Mouse (Mus musculus) embryo, embryonic 10.5 days (tissue): ENCODE measurements around the gene Maats1.

Experiments
- DNase-seq: peaks from one replicate; pipeline ENCODE4 v3.0.0-alpha.2; 2015; ENCODE audit warnings: low spot score

Gene Maats1

DNA sequence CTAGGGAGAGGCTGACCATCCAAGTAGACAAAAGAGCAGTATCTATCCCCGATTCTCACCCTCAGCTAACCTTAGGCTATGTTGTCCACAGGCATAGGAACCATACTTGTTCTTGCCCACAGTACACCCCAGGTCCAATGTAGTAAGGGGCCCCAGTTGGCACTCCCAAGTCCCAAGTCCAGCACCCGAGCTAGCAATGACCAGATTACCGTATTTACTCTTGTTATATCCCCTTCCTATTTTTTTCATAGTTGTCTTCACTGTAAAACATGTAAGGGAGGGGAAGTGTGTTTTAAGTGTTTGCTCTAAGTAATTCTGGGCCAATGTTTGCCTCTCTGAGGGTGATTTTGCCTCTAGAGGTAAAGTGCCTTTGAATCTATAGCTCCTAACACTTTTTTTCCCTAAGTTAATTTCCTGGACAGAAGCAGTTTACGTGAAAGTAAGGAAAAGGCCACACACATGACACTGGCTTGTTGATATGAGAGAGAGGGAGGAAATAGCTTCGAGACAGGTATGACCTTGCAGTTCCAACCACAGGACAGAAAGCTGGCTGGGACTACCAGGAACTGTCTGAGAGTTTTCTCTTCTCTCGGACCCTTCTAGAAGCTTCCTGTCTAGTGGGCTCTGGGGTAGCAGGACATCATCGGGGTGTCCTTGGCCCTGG, 47.1 kb downstream of the Maats1 start, which contains the start of gene Nr1i2:
Gene Nr1i2 (minus strand): TSS at position 140 of the 664 bp plus-strand sequence.
- no peak for DNase-seq

DNA sequence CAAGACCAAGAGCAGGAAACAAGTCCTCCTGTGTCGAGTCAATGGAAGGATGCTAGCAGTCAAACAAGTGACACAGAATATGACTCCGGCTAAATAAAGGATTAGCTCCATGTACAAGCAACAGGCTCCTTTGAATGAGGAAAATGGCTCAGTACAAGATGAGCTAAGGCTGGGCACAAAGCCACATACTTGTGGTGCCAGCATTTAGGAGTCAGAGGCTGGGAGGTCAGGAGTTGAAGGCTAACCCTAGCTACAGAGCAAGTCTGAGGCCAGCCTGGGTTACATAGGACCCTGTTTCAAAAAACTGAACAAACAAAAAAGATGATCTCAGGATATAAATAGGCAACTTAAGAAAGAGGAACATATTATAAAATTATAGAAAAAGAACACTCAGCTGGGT, 51.8 kb downstream of the Maats1 start:
- DNase-seq, result no peak

DNA sequence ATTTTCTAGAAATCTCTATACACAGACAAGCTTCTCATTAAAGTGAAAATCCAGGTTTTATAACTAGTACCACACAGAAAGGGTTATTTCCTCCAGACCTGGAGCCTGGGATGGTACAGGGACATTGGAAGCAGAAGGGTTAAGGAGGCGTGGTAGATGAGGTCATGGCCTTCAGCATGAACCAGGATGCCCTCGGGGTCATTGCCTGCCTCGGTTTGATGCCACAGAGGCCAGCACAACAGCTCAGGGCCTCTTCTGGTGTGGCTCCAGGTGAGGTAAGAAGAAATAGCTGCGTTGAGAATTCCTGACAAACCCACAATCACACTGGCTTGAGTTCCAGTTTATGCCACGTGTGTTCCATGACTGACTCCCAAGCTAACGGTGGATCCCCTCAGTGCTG, 53.1 kb downstream of the Maats1 start:
- DNase-seq, result peak; percentile 51

DNA sequence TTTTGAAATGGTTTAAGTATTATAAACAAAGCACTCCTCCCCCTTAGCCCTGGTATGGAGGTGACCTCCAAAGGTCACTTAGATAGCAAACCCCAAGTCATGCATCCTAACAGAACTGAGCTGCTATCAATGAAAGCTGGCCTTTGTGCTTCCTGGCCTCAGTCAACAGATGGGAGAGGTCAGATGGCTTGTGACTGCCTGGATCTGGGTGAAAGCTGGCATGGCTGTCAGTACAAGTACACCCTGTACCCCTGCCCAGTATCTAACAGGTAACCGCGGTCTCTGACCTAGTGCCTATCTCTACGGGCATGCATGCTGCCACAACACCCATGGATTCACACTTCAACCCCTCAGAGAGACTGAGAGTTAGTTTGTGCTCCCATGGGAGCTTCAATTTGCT, 54.2 kb downstream of the Maats1 start:
- DNase-seq, result no peak

DNA sequence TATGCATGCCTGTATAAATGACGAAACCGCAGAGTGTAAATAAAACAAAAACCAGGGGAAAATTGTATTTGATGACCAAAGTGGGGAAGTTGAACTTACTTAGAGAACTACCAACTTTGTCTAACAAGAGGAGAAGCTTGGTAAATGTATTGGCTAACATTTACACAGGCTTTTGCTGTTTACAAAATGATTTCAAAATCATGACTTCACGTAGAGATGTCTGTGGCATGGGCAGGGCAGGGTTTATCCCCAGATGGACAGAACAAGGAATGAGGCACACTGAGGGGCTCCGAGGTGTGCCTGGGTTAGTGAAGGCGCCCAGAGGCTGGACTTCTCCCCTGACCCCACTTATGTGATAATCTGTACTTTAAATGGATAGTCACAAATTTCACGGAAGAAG, 54.6 kb downstream of the Maats1 start:
- no peak for DNase-seq

DNA sequence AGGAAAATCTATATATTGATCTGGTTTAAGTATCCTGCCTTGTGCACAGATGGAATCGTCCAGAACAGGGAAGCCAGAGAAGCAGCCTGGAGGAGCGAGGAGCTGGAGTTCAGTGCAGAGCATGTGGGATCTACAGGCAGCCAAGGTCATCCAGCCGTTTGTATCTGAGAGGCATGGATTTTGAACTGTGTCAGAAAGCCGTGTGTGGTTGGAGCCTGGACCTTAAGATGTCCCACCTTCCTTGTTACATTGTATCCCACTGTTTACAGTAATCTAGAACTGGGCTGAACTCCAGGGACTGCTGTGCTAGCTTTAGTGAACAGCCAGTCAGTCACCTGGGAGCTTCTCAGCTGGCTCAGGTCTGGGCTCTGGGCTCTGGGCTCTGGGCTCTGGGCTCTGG, 55.4 kb downstream of the Maats1 start:
- DNase-seq, result no peak

DNA sequence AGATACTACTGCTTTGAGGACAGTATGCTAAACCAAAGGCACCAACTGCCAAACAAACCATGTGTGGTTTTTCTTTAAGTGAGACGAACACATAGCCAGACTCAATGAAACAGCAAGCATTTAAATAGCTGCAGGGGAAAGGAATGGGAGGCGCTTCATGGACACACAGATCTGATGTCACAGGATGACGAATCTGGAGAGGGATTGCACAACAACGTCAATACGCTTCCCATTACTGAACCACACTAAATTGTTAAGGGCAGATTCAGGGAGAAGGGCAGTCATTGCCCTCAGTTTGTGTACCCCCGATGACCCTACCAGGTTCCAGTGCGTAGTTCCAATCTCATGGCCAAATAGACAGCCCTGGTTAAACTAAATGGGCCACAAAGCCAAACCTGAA, 56.1 kb downstream of the Maats1 start:
- no peak for DNase-seq

DNA sequence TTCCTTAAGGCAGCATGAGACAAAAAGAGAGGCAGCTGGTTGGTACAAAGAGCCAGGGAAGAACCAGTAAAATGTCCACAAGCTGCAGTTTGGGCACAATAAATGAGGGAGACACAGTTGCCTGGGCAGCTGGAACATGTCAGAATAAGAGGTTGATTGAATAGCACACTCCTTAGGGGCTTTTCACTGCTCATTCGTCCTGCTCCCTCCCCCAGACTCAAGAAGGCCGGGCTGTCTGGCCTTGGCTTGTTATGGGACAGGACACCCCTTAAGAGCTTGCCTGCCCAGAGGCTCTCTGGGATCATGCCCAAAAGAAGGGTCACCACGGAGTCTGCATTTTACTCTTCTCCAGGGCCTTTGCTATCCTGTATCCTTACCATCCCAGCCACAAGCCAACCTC, 58.6 kb downstream of the Maats1 start:
- peak; percentile 35 for DNase-seq

DNA sequence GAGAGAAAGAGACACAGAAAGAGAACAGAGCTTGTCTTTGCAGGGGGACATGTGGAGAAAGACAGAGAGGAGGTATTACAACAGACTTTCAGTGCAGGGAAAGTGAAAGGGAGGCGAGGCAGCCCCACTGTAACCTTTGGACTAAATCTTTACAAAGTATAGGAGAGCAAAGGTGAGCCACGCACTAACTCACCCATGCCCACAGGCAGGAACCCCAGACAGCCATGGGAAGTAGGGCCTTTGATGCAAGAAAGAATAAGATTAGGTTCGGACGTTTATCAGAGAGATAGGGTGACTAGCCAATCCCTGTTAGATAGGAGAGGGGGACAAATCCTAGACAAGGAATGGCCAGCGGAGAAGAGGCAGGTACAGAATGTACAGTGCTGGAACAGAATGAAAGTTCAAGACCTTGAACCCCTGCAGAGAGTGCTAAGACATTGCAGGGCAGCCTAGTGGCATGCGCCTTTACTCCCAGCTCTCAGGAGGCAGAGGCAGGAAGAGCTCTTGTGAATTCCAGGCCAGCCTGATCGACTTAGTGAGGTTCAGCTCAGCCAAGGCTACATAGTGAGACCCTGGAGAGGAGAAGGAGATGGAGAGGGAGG, 59.3 kb downstream of the Maats1 start:
- DNase-seq, result no peak

DNA sequence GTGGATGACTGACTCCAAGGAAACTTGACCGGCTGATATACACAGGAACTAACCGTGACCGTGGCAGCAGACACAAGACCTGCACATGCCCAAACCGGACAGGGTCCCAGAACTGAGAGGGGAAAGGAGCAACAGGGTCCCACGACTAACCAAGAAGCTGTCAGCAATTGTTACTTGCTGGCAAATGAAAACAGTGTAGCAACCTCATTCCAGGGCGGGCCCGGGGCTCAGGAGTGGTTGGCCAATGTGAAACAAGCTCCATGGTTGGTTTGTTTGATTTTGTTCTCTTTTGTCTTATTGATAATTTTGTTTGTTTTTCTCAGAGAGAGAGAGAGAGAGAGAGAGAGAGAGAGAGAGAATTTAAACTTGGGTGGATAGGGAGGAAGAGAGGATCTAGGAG, 61.0 kb downstream of the Maats1 start:
- DNase-seq, result no peak

DNA sequence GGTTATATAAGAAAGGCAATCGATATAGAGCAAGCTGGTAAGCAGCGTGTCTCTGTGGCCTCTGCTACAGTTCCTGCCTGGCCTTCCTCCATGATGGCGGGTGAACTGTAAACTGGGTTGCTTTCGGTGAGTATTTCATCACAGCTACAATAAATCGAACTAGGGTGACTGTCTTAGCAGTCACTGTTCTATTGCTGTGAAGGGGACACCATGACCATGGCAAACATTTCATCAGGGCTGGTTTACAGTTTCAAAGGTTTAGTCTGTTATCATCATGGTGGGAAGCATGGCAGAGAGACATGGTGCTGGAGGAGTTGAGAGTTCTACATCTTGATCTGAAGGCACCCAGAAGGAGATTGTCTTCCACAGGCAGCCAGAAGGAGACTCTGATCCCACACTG, 62.1 kb downstream of the Maats1 start:
- no peak for DNase-seq

DNA sequence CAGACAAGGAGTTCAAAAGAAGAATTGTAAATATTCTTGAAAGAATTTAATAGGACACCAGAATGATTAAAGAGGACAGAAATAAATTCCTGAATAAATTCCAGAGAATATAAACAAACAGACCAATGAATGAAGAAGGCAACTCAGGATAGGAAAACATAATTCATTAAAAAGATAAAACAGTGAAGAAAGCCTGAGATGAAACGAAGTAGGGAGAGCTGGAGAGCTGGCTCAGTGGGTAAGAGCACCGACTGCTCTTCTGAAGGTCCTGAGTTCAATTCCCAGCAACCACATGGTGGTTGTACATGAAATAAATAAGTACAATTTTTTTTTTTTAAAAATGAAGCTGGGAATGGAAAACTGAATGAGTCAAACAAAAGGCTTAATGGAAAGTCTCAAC, 67.2 kb downstream of the Maats1 start:
- DNase-seq, result no peak

DNA sequence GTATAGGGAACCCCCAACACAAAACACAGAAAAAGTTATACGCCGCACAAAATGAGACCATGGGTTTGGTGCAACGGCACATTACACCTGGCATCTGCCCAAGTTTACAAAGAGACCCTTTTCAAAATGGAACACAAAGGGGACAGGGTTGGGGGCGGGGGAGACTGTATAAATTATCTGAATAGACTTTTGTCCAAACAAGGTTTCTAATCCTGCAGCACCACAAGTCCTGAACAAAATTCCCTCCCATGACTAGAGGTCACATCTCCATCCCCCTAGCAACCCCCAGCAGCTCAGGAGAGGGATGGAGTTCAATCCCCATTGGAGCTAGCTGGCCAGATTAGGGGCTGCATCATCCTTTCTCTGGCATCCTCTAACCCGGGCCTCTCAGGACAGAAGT, 69.5 kb downstream of the Maats1 start:
- DNase-seq, result peak; percentile 5

DNA sequence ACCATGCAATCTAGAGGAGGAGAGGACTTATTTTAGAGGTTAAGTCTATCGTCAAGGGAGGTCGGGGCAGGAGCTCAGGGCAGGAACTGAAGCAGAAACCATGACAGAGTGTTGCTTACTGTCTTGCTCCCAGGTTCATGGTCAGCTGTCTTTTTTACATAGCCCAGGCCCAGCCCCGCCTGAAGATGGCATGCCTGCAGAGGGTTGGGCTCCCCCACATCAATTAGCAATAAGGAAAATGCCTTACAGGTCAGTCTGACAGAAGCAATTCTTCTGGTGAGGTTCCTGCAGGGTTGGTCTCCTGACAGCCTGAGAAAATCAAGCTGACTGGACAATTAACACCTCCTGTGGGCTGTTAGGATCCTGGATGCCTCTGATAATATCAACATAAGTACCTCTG, 70.3 kb downstream of the Maats1 start:
- DNase-seq, result no peak

DNA sequence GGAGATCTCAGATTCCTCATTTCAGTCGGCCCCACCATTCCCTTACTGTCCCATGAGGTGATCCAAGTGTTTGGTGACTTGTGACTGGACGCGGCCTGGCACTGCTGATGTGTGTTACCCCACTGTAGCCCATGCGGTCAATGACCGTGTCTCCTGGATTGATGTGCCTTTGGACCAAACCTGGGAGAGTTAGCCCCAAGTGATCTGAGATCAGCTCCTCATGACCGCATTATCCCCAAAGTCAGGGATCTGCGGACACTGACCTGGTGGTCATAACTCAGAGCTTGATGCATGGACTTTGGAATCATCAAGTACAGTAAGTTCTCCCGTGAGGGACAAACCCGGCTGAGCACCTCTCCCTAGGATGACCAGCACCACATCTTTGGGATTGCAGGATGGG, 86.0 kb downstream of the Maats1 start:
- no peak for DNase-seq

DNA sequence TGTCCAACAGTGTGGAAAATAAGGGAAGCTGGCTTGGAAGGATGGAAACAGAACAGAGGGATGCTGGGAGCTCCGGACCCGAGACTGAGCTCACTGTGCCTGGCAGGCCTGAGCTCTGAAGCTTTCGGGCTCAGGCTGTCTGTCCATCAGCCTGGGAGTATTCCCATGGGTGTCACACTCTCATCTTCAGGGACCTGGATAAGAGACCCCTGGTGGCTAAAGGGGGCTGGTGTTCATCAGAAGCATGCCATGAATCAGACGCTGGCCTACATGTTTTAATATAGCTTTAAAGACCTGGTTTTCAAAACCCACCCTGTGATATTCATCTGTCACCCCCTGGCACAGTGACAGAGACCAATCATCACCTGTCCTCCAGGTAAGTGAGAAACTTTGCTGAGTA, 86.8 kb downstream of the Maats1 start:
- DNase-seq, result no peak

DNA sequence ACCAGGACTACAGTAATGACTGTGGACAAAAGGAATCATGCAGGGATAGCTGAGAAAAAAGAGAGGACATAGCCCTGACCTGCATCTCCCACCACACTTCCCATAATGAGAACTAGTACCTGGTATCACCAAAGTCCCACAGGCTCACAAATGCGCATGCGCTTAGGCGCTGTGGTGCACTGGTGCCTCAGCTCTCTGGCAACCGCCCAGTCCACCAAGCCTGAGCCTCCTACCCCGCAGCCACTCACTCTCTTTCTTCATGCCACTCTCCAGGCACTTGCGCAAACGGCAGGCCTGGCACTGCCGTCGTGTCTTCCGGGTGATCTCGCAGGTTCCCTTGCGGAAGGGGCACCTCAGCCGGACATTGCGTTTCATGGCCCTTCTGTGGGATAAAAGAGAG, 87.9 kb downstream of the Maats1 start:
- DNase-seq, result no peak

DNA sequence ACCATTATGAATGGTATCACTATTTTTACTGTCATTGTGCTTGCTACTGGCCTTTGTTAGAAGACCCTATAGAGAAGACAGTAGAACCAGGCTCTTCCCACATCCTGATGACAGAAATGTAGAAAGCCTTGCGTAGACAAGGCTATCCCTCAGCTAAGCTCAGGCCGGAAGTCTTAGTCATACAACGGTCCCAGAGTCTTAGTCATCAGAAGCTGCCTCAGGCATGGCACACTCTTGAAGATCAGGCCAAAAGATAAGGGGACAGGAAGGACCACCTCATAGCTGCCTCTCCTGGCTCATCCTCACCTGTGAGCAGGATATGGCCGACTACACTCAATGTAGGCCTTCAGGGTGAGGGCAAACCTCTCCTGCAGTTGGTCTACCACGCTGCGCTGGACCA, 91.5 kb downstream of the Maats1 start:
- DNase-seq, result no peak

DNA sequence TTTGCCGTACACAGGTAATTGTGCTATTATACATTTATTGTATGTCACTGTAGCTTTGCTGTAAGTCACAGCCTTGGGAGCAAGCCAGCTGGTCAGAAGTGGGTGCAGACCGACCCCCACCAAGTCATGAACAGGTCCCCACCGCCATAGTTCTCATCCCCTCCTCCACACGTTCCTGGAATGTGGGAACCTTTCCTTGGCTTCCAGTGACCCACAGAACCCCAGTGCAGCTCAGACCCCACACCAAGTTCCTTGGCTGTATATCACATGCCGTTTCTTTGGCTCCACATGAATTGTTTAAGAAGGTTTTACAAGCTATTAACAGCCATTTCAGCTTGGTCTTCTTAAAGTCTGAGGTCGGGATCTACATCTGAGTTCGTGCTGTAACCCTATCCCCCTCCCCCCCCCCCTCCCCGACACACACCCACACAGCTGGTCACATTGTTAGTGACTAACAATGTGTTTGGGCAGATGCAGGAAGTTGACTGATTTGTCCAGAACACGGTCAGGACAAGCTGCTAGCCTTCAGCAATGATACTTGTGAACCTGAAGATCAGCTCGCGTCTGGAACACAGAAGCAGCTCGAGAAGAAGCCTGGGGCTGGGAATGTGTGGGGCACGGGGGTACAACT, 93.5 kb downstream of the Maats1 start:
- DNase-seq, result peak; percentile 20
